In genomic region chr8:92972949-92973348, GRCm38 (mm10) we compare ENCODE assay signal across 9 mouse cellular contexts. TPM values are rescaled to one million over a fixed set of nuclear protein-coding genes. Genes with fewer than 3 reads are reported as not detected.
A peak's percentile ranks its signal among the peaks of the same experiment; 100 is the strongest.
DNase-seq lines count a peak whose midpoint lies in the region; ATAC-seq lines count a peak whose summit lies in the region.
"Had no signal": no experiment of that assay in that cellular context is flagged by ENCODE, and none has a peak within 500 bp of the region (broad histone marks: within the 10 kb centered on the region; RNA-seq: fewer than 3 reads in every experiment).

No protein-coding gene starts in this region.

- H3K4me1 ChIP-seq in neural tube, embryonic 14.5 days (ENCODE audit: control insufficient read depth, insufficient read depth, low read length), result no peaks in the 10 kb centered on the region
- no peaks in the 10 kb centered on the region for H3K4me1 ChIP-seq in neural tube, embryonic 15.5 days
- H3K4me1 ChIP-seq in heart, embryonic 16.5 days (ENCODE audit: control insufficient read depth, insufficient read depth, low read length), result peaks cover 7% of the 10 kb centered on the region
- H3K4me1 ChIP-seq in limb, embryonic 13.5 days, result peaks cover 12% of the 10 kb centered on the region

- ATAC-seq in neural tube, embryonic 14.5 days (ENCODE audit: low read depth), result peak; percentile 60
- no peak for ATAC-seq in neural tube, embryonic 15.5 days (ENCODE audit: low FRiP score)
- ATAC-seq in heart, embryonic 16.5 days (replicated peaks; ENCODE audit: extremely low read depth, insufficient read depth, low FRiP score), result peak; percentile 96
- peak; percentile 79 for ATAC-seq in limb, embryonic 13.5 days (ENCODE audit: low FRiP score, low read depth)

- H3K4me2 ChIP-seq in neural tube, embryonic 14.5 days (ENCODE audit: low read depth, low read length), result no peak overlapping the region
- no peak overlapping the region for H3K4me2 ChIP-seq in neural tube, embryonic 15.5 days
- H3K4me2 ChIP-seq in heart, embryonic 16.5 days (ENCODE audit: low read depth, low read length), result peak overlapping the region; percentile 1; the same call in 1 of the 2 replicates
- H3K4me2 ChIP-seq in limb, embryonic 13.5 days (replicated peaks), result 0 out of 2 replicates have a peak overlapping the region, but pooled peaks have one; percentile 4

- no peak overlapping the region for H3K4me3 ChIP-seq in neural tube, embryonic 14.5 days (ENCODE audit: low read depth, low read length)
- H3K4me3 ChIP-seq in neural tube, embryonic 15.5 days (replicated peaks), result no peak overlapping the region
- no peak overlapping the region for H3K4me3 ChIP-seq in heart, embryonic 16.5 days (ENCODE audit: low read length)
- no peak overlapping the region for H3K4me3 ChIP-seq in limb, embryonic 13.5 days

- no peaks in the 10 kb centered on the region for H3K9me3 ChIP-seq in neural tube, embryonic 14.5 days (ENCODE audit: control insufficient read depth, low read length)
- H3K9me3 ChIP-seq in neural tube, embryonic 15.5 days (replicated peaks), result no peaks in the 10 kb centered on the region
- H3K9me3 ChIP-seq in heart, embryonic 16.5 days (replicated peaks; ENCODE audit: control insufficient read depth, low read length), result no peaks in the 10 kb centered on the region
- H3K9me3 ChIP-seq in limb, embryonic 13.5 days, result no peaks in the 10 kb centered on the region

- H3K27me3 ChIP-seq in neural tube, embryonic 14.5 days (ENCODE audit: control insufficient read depth, insufficient read depth, low read length), result no peaks in the 10 kb centered on the region
- no peaks in the 10 kb centered on the region for H3K27me3 ChIP-seq in neural tube, embryonic 15.5 days (replicated peaks)
- H3K27me3 ChIP-seq in heart, embryonic 16.5 days (ENCODE audit: control insufficient read depth, insufficient read depth, low read length), result no peaks in the 10 kb centered on the region
- no peaks in the 10 kb centered on the region for H3K27me3 ChIP-seq in limb, embryonic 13.5 days

- no peak overlapping the region for H3K27ac ChIP-seq in neural tube, embryonic 14.5 days (ENCODE audit: low read depth, low read length)
- H3K27ac ChIP-seq in neural tube, embryonic 15.5 days (replicated peaks), result no peak overlapping the region
- peak overlapping the region; percentile 34; the same call in 1 of the 2 replicates for H3K27ac ChIP-seq in heart, embryonic 16.5 days (ENCODE audit: low read length)
- H3K27ac ChIP-seq in limb, embryonic 13.5 days, result no peak overlapping the region
- H3K27ac ChIP-seq: liver, embryonic 14.5 days had no signal

- DNase-seq in cerebellum, adult 9-10 months, result peak; percentile 3
- no peak for DNase-seq in cerebellum, adult 11-12 months
- DNase-seq in urinary bladder, postnatal 25 days (ENCODE audit: low spot score), result peak; percentile 32
- no peak for DNase-seq in testis, postnatal 14 days (ENCODE audit: low spot score)

- H3K36me3 ChIP-seq in neural tube, embryonic 14.5 days (ENCODE audit: control insufficient read depth, insufficient read depth, low read length), result no peaks in the 10 kb centered on the region
- H3K36me3 ChIP-seq in neural tube, embryonic 15.5 days, result no peaks in the 10 kb centered on the region
- H3K36me3 ChIP-seq in heart, embryonic 16.5 days (ENCODE audit: control insufficient read depth, insufficient read depth), result no peaks in the 10 kb centered on the region
- no peaks in the 10 kb centered on the region for H3K36me3 ChIP-seq in limb, embryonic 13.5 days

- H3K9ac ChIP-seq in neural tube, embryonic 14.5 days (replicated peaks; ENCODE audit: low read depth, low read length), result no peak overlapping the region
- no peak overlapping the region for H3K9ac ChIP-seq in neural tube, embryonic 15.5 days (replicated peaks)
- no peak overlapping the region for H3K9ac ChIP-seq in heart, embryonic 16.5 days (ENCODE audit: low read length)
- no peak overlapping the region for H3K9ac ChIP-seq in limb, embryonic 13.5 days
- H3K9ac ChIP-seq: liver, embryonic 14.5 days had no signal

- 65% methylated on average over 5 of the region's 5 CpGs for WGBS in neural tube, embryonic 14.5 days
- WGBS in neural tube, embryonic 15.5 days, result 52% methylated on average over 5 of the region's 5 CpGs
- 15% methylated on average over 5 of the region's 5 CpGs for WGBS in heart, embryonic 16.5 days
- WGBS in limb, embryonic 13.5 days, result 28% methylated on average over 5 of the region's 5 CpGs

RNA-seq across cellular contexts. Expression of gene Slc6a2, which starts 13.1 kb away (rescaled TPM):
- polyA plus RNA-seq in neural tube, embryonic 14.5 days (2014; fragmentation: Nextera tagmentation; extraction: Ambion mirVana), result 0.05 TPM in 1 of 2 replicates, not detected in the other
- 0.09 TPM in 1 of 2 replicates, not detected in the other for polyA plus RNA-seq in neural tube, embryonic 15.5 days (2015; fragmentation: Nextera tagmentation; extraction: Ambion mirVana)
- polyA plus RNA-seq in heart, embryonic 16.5 days (2015; fragmentation: Nextera tagmentation; extraction: Ambion mirVana), result 0.04 TPM in 2 replicates
- polyA plus RNA-seq in limb, embryonic 13.5 days (2015; fragmentation: Nextera tagmentation; extraction: Ambion mirVana), result 0.03 and 0.04 TPM in 2 replicates

Comparison
In these comparisons a context has a peak if more than half of its experiments do, and no peak if none do; other contexts are left out.
1. DNase-seq: peak in cerebellum, adult 9-10 months (single experiment) and urinary bladder, postnatal 25 days (single experiment); none in cerebellum, adult 11-12 months (single experiment) and testis, postnatal 14 days (single experiment).
2. H3K4me2 ChIP-seq: peak in heart, embryonic 16.5 days (single experiment) and limb, embryonic 13.5 days (single experiment); none in neural tube, embryonic 14.5 days (single experiment) and neural tube, embryonic 15.5 days (single experiment).